Comparison of ENCODE assay signal across 17 mouse cellular contexts in genomic region chr7:139810036-139810435, GRCm38 (mm10). TPM values are rescaled to one million over a fixed set of nuclear protein-coding genes. Genes with fewer than 3 reads are reported as not detected.
"Had no signal": no experiment of that assay in that cellular context is flagged by ENCODE, and none has a peak within 500 bp of the region (broad histone marks: within the 10 kb centered on the region; RNA-seq: fewer than 3 reads in every experiment).

No protein-coding gene starts in this region.

- DNase-seq: gastrocnemius, postnatal 14 days; gastrocnemius, postnatal 36 days; heart, adult 11 months; heart, adult 2 months; heart, postnatal 14 days; heart, postnatal 36 days; kidney, adult 11 months; kidney, adult 2 months; kidney, adult 9 months; kidney, postnatal 14 days; kidney, postnatal 36 days; layer of hippocampus, adult 9-11 months; layer of hippocampus, postnatal 36 days had no signal

RNA-seq across cellular contexts. Expression of gene Adgra1, which starts 23.9 kb away (rescaled TPM):
- total RNA-seq: gastrocnemius, adult 18-20 months; gastrocnemius, adult 8-10 months; heart, postnatal 14 days; heart, postnatal 36 days; hematopoietic stem cell, adult 5-6 weeks; liver, adult 2 months had no signal
